Mouse (Mus musculus) central nervous system, embryonic 18 days (tissue): ENCODE measurements around the gene Il3ra. TPM values are rescaled to one million over a fixed set of nuclear protein-coding genes. Genes with fewer than 3 reads are reported as not detected.

Experiments
- polyA plus RNA-seq: library from polyadenylated mRNA; depleted of rRNA; stranded (reverse); fragments of >200 nt; gene quantifications from 2 replicates; pipeline ENCODE4 v1.2.3, GENCODE M21; 2012; rRNA removed

The Il3ra gene
- 9.2 and 10.8 TPM in 2 replicates for polyA plus RNA-seq

GRCm38 (mm10) chr14:14345948-14346812 is at the start of gene Il3ra:
TSS of gene Il3ra (plus strand) at chr14:14346275.

GRCm38 (mm10) chr14:14322528-14322927 is 23.5 kb upstream of the Il3ra start, which contains the start of gene Olfr31:
TSS of gene Olfr31 (plus strand) at chr14:14322828.

GRCm38 (mm10) chr14:14400998-14401397 is 54.9 kb downstream of the Il3ra start, which contains the start of gene Olfr721-ps1:
TSS of gene Olfr721-ps1 (plus strand) at chr14:14401298.

Other genes with a start within 250 kb of the Il3ra start
- gene Psmd6, start 225.3 kb upstream of the Il3ra start, polyA plus RNA-seq: 126 TPM in 2 replicates
- not detected in 2 replicates for gene Olfr720, start 159.4 kb upstream of the Il3ra start, polyA plus RNA-seq
- not detected in 2 replicates for gene Olfr31, start 23.4 kb upstream of the Il3ra start, polyA plus RNA-seq
- not detected in 2 replicates for gene Olfr721-ps1, start 55.0 kb downstream of the Il3ra start, polyA plus RNA-seq